8 mouse cellular contexts compared by ENCODE assay signal in the genomic region with DNA sequence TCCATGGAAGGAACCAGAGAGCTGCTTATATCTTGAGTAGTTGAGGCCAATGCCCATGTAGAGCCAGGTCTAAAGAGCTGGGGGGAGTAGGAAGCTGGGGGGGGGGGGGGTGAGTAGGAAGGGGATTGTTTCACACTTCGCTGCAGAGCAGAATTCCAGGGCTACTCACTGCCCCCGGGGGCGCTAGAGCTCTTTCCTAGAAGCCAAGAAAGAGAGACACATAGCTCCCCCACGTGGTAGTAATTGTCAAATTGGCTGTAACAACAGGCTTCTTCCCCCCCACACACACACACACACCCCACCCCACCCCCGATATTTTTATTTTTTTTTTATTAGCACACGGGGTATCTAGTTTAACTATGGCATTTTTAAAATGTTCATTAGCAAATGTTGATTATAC. TPM values are rescaled to one million over a fixed set of nuclear protein-coding genes. Genes with fewer than 3 reads are reported as not detected.
DNase-seq lines count a peak whose midpoint lies in the region; ATAC-seq lines count a peak whose summit lies in the region.

No protein-coding gene starts in this region.

- no peak for ATAC-seq in erythroblast, adult 5-6 weeks (replicated peaks; ENCODE audit: low FRiP score, poor library complexity, severe bottlenecking)
- no peak for ATAC-seq in hindbrain, embryonic 16.5 days
- ATAC-seq in megakaryocyte progenitor cell, adult 5-6 weeks (replicated peaks; ENCODE audit: poor library complexity): peak; percentile 71

- peak overlapping the region; percentile 81 for H3K27ac ChIP-seq in hindbrain, embryonic 16.5 days (ENCODE audit: low read depth, low read length)

- H3K4me1 ChIP-seq in erythroblast, embryonic 14.5 days (ENCODE audit: control insufficient read depth): peaks cover 13% of the 10 kb centered on the region
- no peaks in the 10 kb centered on the region for H3K4me1 ChIP-seq in hindbrain, embryonic 16.5 days (ENCODE audit: control insufficient read depth, insufficient read depth, low read depth, low read length)

- H3K9ac ChIP-seq in hindbrain, embryonic 16.5 days (ENCODE audit: low read depth, low read length): peak overlapping the region; percentile 58

- 11% methylated on average over 5 of the region's 6 CpGs for WGBS in hindbrain, embryonic 16.5 days

- intact Hi-C loops in left cerebral cortex, postnatal 10 days (cut with DNase I): no loop called here

- peak; percentile 86 to 92 for DNase-seq in cerebellum, adult 18-20 months
- peak; percentile 68 for DNase-seq in forelimb bud, embryonic 11.5 days (ENCODE audit: low read depth, low spot score)
- DNase-seq in left cerebral cortex, postnatal 10 days (ENCODE audit: extremely low spot score in 1 of 2, low spot score in 2 of 2): peak; percentile 82 to 92
- peak; percentile 46 for DNase-seq in skeletal muscle tissue, adult 2 months (ENCODE audit: low read depth, low spot score)

- peak overlapping the region; percentile 64 for H3K4me2 ChIP-seq in hindbrain, embryonic 16.5 days (ENCODE audit: low read length)

- H3K36me3 ChIP-seq in erythroblast, embryonic 14.5 days (ENCODE audit: control insufficient read depth): no peaks in the 10 kb centered on the region
- H3K36me3 ChIP-seq in hindbrain, embryonic 16.5 days (ENCODE audit: control insufficient read depth, insufficient read depth, low read length): no peaks in the 10 kb centered on the region

- no peaks in the 10 kb centered on the region for H3K27me3 ChIP-seq in erythroblast, embryonic 14.5 days (ENCODE audit: control insufficient read depth)
- no peaks in the 10 kb centered on the region for H3K27me3 ChIP-seq in hindbrain, embryonic 16.5 days (replicated peaks; ENCODE audit: control insufficient read depth, insufficient read depth, low read length)

- no peaks in the 10 kb centered on the region for H3K9me3 ChIP-seq in erythroblast, embryonic 14.5 days (ENCODE audit: control insufficient read depth, low read length)
- H3K9me3 ChIP-seq in hindbrain, embryonic 16.5 days (ENCODE audit: control insufficient read depth, low read length): no peaks in the 10 kb centered on the region

- H3K4me3 ChIP-seq in erythroblast, embryonic 14.5 days (replicated peaks): peak overlapping the region; percentile 71
- H3K4me3 ChIP-seq in hindbrain, embryonic 16.5 days (ENCODE audit: low read length): peak overlapping the region; percentile 44

RNA-seq across cellular contexts. Expression of a gene that starts 0.7 kb away (rescaled TPM):
- 0.04 TPM in 1 of 2 replicates, not detected in the other for polyA plus RNA-seq in erythroblast, embryonic 14.5 days (2012)
- 1.9 TPM in 1 of 2 replicates, not detected in the other for total RNA-seq in erythroblast, adult 5-6 weeks (2015; ENCODE audit: low replicate concordance)
- total RNA-seq in erythroblast, adult 5-6 weeks (2017; ENCODE audit: low replicate concordance): 0.94 TPM in 1 of 2 replicates, not detected in the other
- 5.0 and 5.6 TPM in 2 replicates for polyA plus RNA-seq in hindbrain, embryonic 16.5 days (2015; fragmentation: Nextera tagmentation; extraction: Ambion mirVana)
- total RNA-seq in left cerebral cortex, postnatal 10 days (2021): 1 to 10 TPM; 6.8 to 7.0 TPM
- 7.2 and 8.7 TPM in 2 replicates for total RNA-seq in megakaryocyte progenitor cell, adult 5-6 weeks (2015)
- total RNA-seq in megakaryocyte progenitor cell, adult 5-6 weeks (2017): 2.5 and 2.6 TPM in 2 replicates
